Mouse (Mus musculus): ENCODE measurements around the gene Dpep1. TPM values are rescaled to one million over a fixed set of nuclear protein-coding genes. Genes with fewer than 3 reads are reported as not detected.
A peak's percentile ranks its signal among the peaks of the same experiment; 100 is the strongest.
"Not testable (repeated sequence)": the region's sequence is repeated elsewhere in the genome, so short reads cannot be mapped to it uniquely, and the experiment has no call there.

Gene Dpep1
- polyA plus RNA-seq, 2 experiments, result 0.07 to 0.23 TPM

DNA sequence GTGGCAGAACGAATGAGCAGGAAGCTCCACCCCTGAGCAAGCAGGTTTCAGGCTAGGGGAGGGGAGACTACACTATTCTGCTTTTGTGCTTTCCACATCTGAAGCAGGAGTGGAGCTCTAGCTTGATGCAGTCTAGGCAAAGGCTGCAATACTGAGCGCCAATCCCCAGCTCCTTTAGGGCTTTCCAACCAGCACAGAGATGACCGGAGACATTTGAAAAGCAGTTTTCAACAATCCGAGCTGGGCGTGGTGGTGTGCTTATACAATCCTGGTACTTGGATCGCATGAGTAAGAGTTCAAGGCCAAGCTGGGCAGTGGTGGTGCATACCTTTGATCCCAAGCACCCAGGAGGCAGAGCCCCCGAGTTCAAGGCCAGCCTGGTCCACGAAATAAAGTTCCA, 5.9 kb downstream of the Dpep1 start:
- H3K4me2 ChIP-seq (ENCODE audit: low read depth), result no peak overlapping the region
- no peak for TF ChIP-seq EP300 (IDR thresholded peaks at IDR 0.05; ENCODE audit: low read depth)
- TF ChIP-seq CTCF (IDR thresholded peaks at IDR 0.05; ENCODE audit: low read depth), result no peak
- no peaks in the 10 kb centered on the region for H3K9me3 ChIP-seq (ENCODE audit: control insufficient read depth, low read length)
- ATAC-seq (ENCODE audit: insufficient read depth) (no peak), DNase-seq (ENCODE audit: low read depth in 3 of 3, low spot score in 3 of 3) (no peak)
- H3K4me1 ChIP-seq (replicated peaks; ENCODE audit: control insufficient read depth in 2 of 2, insufficient read depth in 2 of 2, low read length in 1 of 2), result peaks cover 6 to 24% of the 10 kb centered on the region in 2 experiments; a peak in 3 of 4 replicates
- H3K27me3 ChIP-seq (ENCODE audit: control insufficient read depth, insufficient read depth, low read length), result no peaks in the 10 kb centered on the region
- 51% methylated on average over 7 of the region's 8 CpGs for WGBS (ENCODE audit: insufficient replicate concordance)
- no peak overlapping the region for H3K27ac ChIP-seq
- H3K4me3 ChIP-seq (ENCODE audit: insufficient read depth in 1 of 2, low read depth in 2 of 2, low read length in 2 of 2), result no peak overlapping the region
- no peaks in the 10 kb centered on the region for H3K36me3 ChIP-seq (replicated peaks; ENCODE audit: control insufficient read depth, insufficient read depth, low read depth)
- no peak overlapping the region for H3K9ac ChIP-seq (replicated peaks)

DNA sequence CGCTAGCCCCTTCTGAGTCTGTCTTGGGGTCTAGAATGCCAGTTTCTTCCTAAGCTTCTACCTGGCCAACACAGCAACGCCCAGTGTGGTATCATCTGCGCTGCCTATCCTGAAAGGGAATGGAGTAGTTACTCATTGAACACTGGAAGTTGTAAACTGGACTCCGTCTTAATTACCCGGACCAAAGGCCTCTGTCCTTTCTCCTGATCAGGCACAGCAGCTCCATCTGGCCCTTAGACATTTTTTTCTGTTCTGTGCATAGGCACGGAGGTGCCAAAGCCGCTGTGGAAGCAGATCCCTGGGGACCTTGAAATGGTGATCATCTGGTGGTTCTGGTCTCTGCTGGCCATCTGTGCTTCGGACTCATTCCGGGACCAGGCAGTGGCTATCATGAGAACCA, 7.7 kb downstream of the Dpep1 start:
- Histone ChIP-seq H3K9me3 (ENCODE audit: control insufficient read depth, low read length) (no peaks in the 10 kb centered on the region), H3K36me3 (replicated peaks; ENCODE audit: control insufficient read depth, insufficient read depth, low read depth) (no peaks in the 10 kb centered on the region), H3K9ac (replicated peaks) (no peak overlapping the region), H3K27me3 (ENCODE audit: control insufficient read depth, insufficient read depth, low read length) (no peaks in the 10 kb centered on the region), H3K27ac (no peak overlapping the region), H3K4me2 (ENCODE audit: low read depth) (no peak overlapping the region), H3K4me1 (replicated peaks; ENCODE audit: control insufficient read depth in 2 of 2, insufficient read depth in 2 of 2, low read length in 1 of 2) (peaks cover 4 to 20% of the 10 kb centered on the region in 2 experiments; a peak in 3 of 4 replicates), H3K4me3 (ENCODE audit: insufficient read depth in 1 of 2, low read depth in 2 of 2, low read length in 2 of 2) (no peak overlapping the region)
- TF ChIP-seq EP300 (IDR thresholded peaks at IDR 0.05; ENCODE audit: low read depth) (no peak), CTCF (IDR thresholded peaks at IDR 0.05; ENCODE audit: low read depth) (no peak)
- ATAC-seq (ENCODE audit: insufficient read depth) (no peak), DNase-seq (ENCODE audit: low read depth in 3 of 3, low spot score in 3 of 3) (no peak)
- 82% methylated on average over 9 of the region's 9 CpGs for WGBS (ENCODE audit: insufficient replicate concordance)

DNA sequence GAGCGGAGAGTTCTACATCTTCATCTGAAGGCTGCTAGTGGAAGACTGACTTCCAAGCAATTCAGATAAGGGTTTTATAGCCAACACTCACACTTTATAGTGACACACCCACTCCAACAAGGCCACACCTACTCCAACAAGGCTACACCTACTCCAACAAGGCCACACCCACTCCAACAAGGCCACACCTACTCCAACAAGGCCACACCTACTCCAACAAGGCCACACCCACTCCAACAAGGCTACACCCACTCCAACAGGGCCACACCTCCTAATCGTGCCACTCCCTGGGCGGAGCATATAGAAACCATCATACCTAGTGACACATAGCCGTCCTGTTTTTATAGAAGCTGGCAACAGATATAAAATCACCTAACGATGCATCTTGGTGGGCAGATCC, 11.0 kb downstream of the Dpep1 start:
- WGBS (ENCODE audit: insufficient replicate concordance), result 44% methylated on average over 5 of the region's 5 CpGs
- H3K4me1 ChIP-seq (replicated peaks; ENCODE audit: control insufficient read depth in 2 of 2, insufficient read depth in 2 of 2, low read length in 1 of 2); H3K9ac ChIP-seq (replicated peaks); H3K36me3 ChIP-seq (replicated peaks; ENCODE audit: control insufficient read depth, insufficient read depth, low read depth); H3K4me3 ChIP-seq (ENCODE audit: insufficient read depth in 1 of 2, low read depth in 2 of 2, low read length in 2 of 2); H3K9me3 ChIP-seq (ENCODE audit: control insufficient read depth, low read length); H3K27ac ChIP-seq; H3K4me2 ChIP-seq (ENCODE audit: low read depth); H3K27me3 ChIP-seq (ENCODE audit: control insufficient read depth, insufficient read depth, low read length): not testable (repeated sequence)
- ATAC-seq (ENCODE audit: insufficient read depth), result peak; percentile 76; the same call in 1 of the 2 replicates
- peak; percentile 34 to 67 (median 35) for DNase-seq (ENCODE audit: low read depth in 3 of 3, low spot score in 3 of 3)

DNA sequence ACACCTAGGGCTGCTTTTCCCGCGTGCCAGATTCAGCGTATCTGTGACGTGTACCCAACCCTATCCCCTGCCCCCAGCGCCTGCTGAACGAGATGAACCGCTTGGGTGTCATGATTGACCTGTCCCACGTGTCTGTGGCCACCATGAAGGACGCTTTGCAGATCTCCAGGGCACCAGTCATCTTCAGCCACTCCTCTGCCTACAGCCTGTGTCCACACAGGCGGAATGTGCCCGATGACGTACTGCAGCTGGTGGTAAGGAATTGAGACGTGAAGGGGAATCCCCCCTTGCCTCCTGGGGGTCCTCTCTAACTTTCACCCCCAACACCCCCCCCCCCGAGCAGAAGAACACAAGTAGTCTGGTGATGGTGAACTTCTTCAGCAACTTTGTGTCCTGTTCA, 13.8 kb downstream of the Dpep1 start:
- TF ChIP-seq CTCF (IDR thresholded peaks at IDR 0.05; ENCODE audit: low read depth) (no peak), EP300 (IDR thresholded peaks at IDR 0.05; ENCODE audit: low read depth) (no peak)
- Histone ChIP-seq H3K4me3 (ENCODE audit: insufficient read depth in 1 of 2, low read depth in 2 of 2, low read length in 2 of 2) (no peak overlapping the region), H3K4me2 (ENCODE audit: low read depth) (no peak overlapping the region), H3K36me3 (replicated peaks; ENCODE audit: control insufficient read depth, insufficient read depth, low read depth) (0 out of 2 replicates have a peak, but pooled peaks cover 2% of the 10 kb centered on the region), H3K4me1 (replicated peaks; ENCODE audit: control insufficient read depth in 2 of 2, insufficient read depth in 2 of 2, low read length in 1 of 2) (peaks cover 2 to 3% of the 10 kb centered on the region in 2 experiments; a peak in 2 of 4 replicates), H3K27ac (no peak overlapping the region), H3K9ac (replicated peaks) (no peak overlapping the region), H3K9me3 (ENCODE audit: control insufficient read depth, low read length) (no peaks in the 10 kb centered on the region), H3K27me3 (ENCODE audit: control insufficient read depth, insufficient read depth, low read length) (no peaks in the 10 kb centered on the region)
- WGBS (ENCODE audit: insufficient replicate concordance), result 55% methylated on average over 14 of the region's 14 CpGs
- DNase-seq (ENCODE audit: low read depth in 3 of 3, low spot score in 3 of 3) (no peak), ATAC-seq (ENCODE audit: insufficient read depth) (no peak)

DNA sequence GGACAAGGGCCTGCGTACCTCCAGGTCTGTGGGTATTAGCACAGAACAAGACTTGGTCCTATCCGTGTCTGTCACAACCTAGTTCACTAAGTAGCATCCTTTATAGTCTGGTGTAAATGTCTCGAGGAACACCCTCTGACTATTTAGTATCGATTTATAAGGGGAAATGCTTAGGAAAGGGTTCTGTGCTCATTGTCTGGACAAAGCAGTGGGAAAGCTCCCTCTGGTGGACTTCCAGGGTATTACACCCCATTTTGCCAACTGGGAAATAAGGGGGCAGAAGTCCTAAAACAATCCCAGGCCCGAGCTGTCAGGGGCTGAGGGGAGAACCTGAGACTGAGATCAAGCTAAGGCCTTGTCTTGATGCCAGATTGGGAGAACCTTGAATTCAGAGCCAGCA, 16.2 kb downstream of the Dpep1 start:
- H3K4me2 ChIP-seq (ENCODE audit: low read depth), result no peak overlapping the region
- H3K4me3 ChIP-seq (ENCODE audit: insufficient read depth in 1 of 2, low read depth in 2 of 2, low read length in 2 of 2), result no peak overlapping the region
- WGBS (ENCODE audit: insufficient replicate concordance), result 19% methylated on average over 5 of the region's 5 CpGs
- H3K4me1 ChIP-seq (replicated peaks; ENCODE audit: control insufficient read depth in 2 of 2, insufficient read depth in 2 of 2, low read length in 1 of 2), result no peaks in the 10 kb centered on the region; a peak in 1 of 4 replicates
- TF ChIP-seq EP300 (IDR thresholded peaks at IDR 0.05; ENCODE audit: low read depth) (no peak), CTCF (IDR thresholded peaks at IDR 0.05; ENCODE audit: low read depth) (peak; percentile 94)
- H3K27ac ChIP-seq, result no peak overlapping the region
- no peak for ATAC-seq (ENCODE audit: insufficient read depth)
- H3K9me3 ChIP-seq (ENCODE audit: control insufficient read depth, low read length), result no peaks in the 10 kb centered on the region
- H3K27me3 ChIP-seq (ENCODE audit: control insufficient read depth, insufficient read depth, low read length), result no peaks in the 10 kb centered on the region
- H3K9ac ChIP-seq (replicated peaks), result no peak overlapping the region
- DNase-seq (ENCODE audit: low read depth in 3 of 3, low spot score in 3 of 3), result peak; percentile 45 to 51 (median 46)
- peaks cover 12% of the 10 kb centered on the region for H3K36me3 ChIP-seq (replicated peaks; ENCODE audit: control insufficient read depth, insufficient read depth, low read depth)
